Mouse (Mus musculus): ENCODE measurements around the gene 1700017B05Rik. TPM values are rescaled to one million over a fixed set of nuclear protein-coding genes. Genes with fewer than 3 reads are reported as not detected.

The 1700017B05Rik gene
- total and polyA plus RNA-seq, 3 experiments, result 20.1 to 169 (median 99.3) TPM

- H3K27me3 ChIP-seq (ENCODE audit: insufficient read depth, low read length), result peaks cover 24% of the 10 kb centered on the region
- DNase-seq (ENCODE audit: low spot score), result no peak
- no peak for ATAC-seq (ENCODE audit: extremely low read depth, insufficient number of reproducible peaks, low FRiP score, poor library complexity, severe bottlenecking)
- H3K36me3 ChIP-seq (replicated peaks), result no peaks in the 10 kb centered on the region
- no peak for TF ChIP-seq CTCF (IDR thresholded peaks at IDR 0.05; ENCODE audit: low read depth, low read length)
- TF ChIP-seq POLR2AphosphoS5 (IDR thresholded peaks at IDR 0.05; ENCODE audit: insufficient replicate concordance, low read depth, low read length), result no peak
- TF ChIP-seq GATA2 (IDR thresholded peaks at IDR 0.05; ENCODE audit: borderline replicate concordance, low read depth, low read length), result no peak
- TF ChIP-seq GATA1 (IDR thresholded peaks at IDR 0.05; ENCODE audit: borderline replicate concordance, low read length), result no peak
- no peak for TF ChIP-seq TAL1 (conservative IDR thresholded peaks at IDR 0.05; ENCODE audit: low read depth, low read length)
- H3K4me3 ChIP-seq (ENCODE audit: low read depth, low read length), result no peak overlapping the region
- H3K9me3 ChIP-seq (replicated peaks), result no peaks in the 10 kb centered on the region
- H3K4me1 ChIP-seq (ENCODE audit: insufficient read depth, low read depth, low read length), result peaks cover 23% of the 10 kb centered on the region
Observed at GRCm38 (mm10) chr9:57237705-57238104, 24.7 kb downstream of the 1700017B05Rik start.

GRCm38 (mm10) chr9:57236256-57236655 is 26.2 kb downstream of the 1700017B05Rik start, which contains the start of gene Trcg1:
Gene Trcg1, plus strand, starts transcription at chr9:57236556.
- DNase-seq (ENCODE audit: low spot score) (no peak), ATAC-seq (ENCODE audit: extremely low read depth, insufficient number of reproducible peaks, low FRiP score, poor library complexity, severe bottlenecking) (no peak)
- no peak for TF ChIP-seq GATA2 (IDR thresholded peaks at IDR 0.05; ENCODE audit: borderline replicate concordance, low read depth, low read length)
- TF ChIP-seq CTCF (IDR thresholded peaks at IDR 0.05; ENCODE audit: low read depth, low read length), result no peak
- no peak for TF ChIP-seq TAL1 (conservative IDR thresholded peaks at IDR 0.05; ENCODE audit: low read depth, low read length)
- no peak for TF ChIP-seq POLR2AphosphoS5 (IDR thresholded peaks at IDR 0.05; ENCODE audit: insufficient replicate concordance, low read depth, low read length)
- TF ChIP-seq GATA1 (IDR thresholded peaks at IDR 0.05; ENCODE audit: borderline replicate concordance, low read length), result no peak
- Histone ChIP-seq H3K36me3 (replicated peaks) (no peaks in the 10 kb centered on the region), H3K27me3 (ENCODE audit: insufficient read depth, low read length) (peaks cover 10% of the 10 kb centered on the region), H3K4me1 (ENCODE audit: insufficient read depth, low read depth, low read length) (peaks cover 36% of the 10 kb centered on the region), H3K4me3 (ENCODE audit: low read depth, low read length) (no peak within 1 kb of the TSS), H3K9me3 (replicated peaks) (no peaks in the 10 kb centered on the region)

GRCm38 (mm10) chr9:57233767-57234166 is 28.6 kb downstream of the 1700017B05Rik start:
- no peak for ATAC-seq (ENCODE audit: extremely low read depth, insufficient number of reproducible peaks, low FRiP score, poor library complexity, severe bottlenecking)
- peaks cover 41% of the 10 kb centered on the region for H3K4me1 ChIP-seq (ENCODE audit: insufficient read depth, low read depth, low read length)

DNA sequence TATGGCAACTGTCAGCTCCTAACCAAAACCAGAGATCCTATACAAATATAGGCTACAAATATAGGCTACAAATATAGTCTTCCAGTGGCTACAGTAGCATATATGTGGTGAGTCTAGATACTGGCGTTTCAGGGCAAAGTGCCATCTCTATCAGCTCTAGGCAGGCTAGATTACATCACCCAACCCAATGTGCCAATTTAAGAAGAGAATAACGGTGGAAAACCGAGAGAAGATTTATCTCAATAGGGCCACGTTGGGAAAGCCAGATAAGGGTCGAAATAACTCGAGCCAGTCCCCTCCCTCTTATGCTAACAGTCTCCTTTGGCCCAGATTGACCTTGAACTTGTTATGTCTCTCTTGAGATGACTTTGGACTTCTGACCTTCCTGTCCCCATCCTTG is 29.3 kb downstream of the 1700017B05Rik start:
- peak; percentile 34 for ATAC-seq (ENCODE audit: extremely low read depth, insufficient number of reproducible peaks, low FRiP score, poor library complexity, severe bottlenecking)
- Histone ChIP-seq H3K36me3 (replicated peaks) (no peaks in the 10 kb centered on the region), H3K9me3 (replicated peaks) (no peaks in the 10 kb centered on the region), H3K27me3 (ENCODE audit: insufficient read depth, low read length) (no peaks in the 10 kb centered on the region), H3K4me1 (ENCODE audit: insufficient read depth, low read depth, low read length) (peaks cover 41% of the 10 kb centered on the region), H3K4me3 (ENCODE audit: low read depth, low read length) (no peak overlapping the region)
- no peak for DNase-seq (ENCODE audit: low spot score)
- no peak for TF ChIP-seq CTCF (IDR thresholded peaks at IDR 0.05; ENCODE audit: low read depth, low read length)
- TF ChIP-seq POLR2AphosphoS5 (IDR thresholded peaks at IDR 0.05; ENCODE audit: insufficient replicate concordance, low read depth, low read length), result no peak
- TF ChIP-seq TAL1 (conservative IDR thresholded peaks at IDR 0.05; ENCODE audit: low read depth, low read length), result peak; percentile 43

More at GRCm38 (mm10) chr9:57233767-57234166, 28.6 kb downstream of the 1700017B05Rik start:
- Histone ChIP-seq H3K36me3 (replicated peaks) (no peaks in the 10 kb centered on the region), H3K27me3 (ENCODE audit: insufficient read depth, low read length) (no peaks in the 10 kb centered on the region), H3K4me3 (ENCODE audit: low read depth, low read length) (no peak overlapping the region), H3K9me3 (replicated peaks) (no peaks in the 10 kb centered on the region)
- DNase-seq (ENCODE audit: low spot score), result no peak
- TF ChIP-seq TAL1 (conservative IDR thresholded peaks at IDR 0.05; ENCODE audit: low read depth, low read length) (no peak), GATA2 (IDR thresholded peaks at IDR 0.05; ENCODE audit: borderline replicate concordance, low read depth, low read length) (no peak), GATA1 (IDR thresholded peaks at IDR 0.05; ENCODE audit: borderline replicate concordance, low read length) (no peak), CTCF (IDR thresholded peaks at IDR 0.05; ENCODE audit: low read depth, low read length) (no peak), POLR2AphosphoS5 (IDR thresholded peaks at IDR 0.05; ENCODE audit: insufficient replicate concordance, low read depth, low read length) (no peak)

GRCm38 (mm10) chr9:57232341-57232940 is 30.0 kb downstream of the 1700017B05Rik start:
- ATAC-seq (ENCODE audit: extremely low read depth, insufficient number of reproducible peaks, low FRiP score, poor library complexity, severe bottlenecking), result no peak
- Histone ChIP-seq H3K4me3 (ENCODE audit: low read depth, low read length) (no peak overlapping the region), H3K9me3 (replicated peaks) (no peaks in the 10 kb centered on the region), H3K27me3 (ENCODE audit: insufficient read depth, low read length) (no peaks in the 10 kb centered on the region), H3K4me1 (ENCODE audit: insufficient read depth, low read depth, low read length) (peaks cover 46% of the 10 kb centered on the region), H3K36me3 (replicated peaks) (no peaks in the 10 kb centered on the region)
- TF ChIP-seq CTCF (IDR thresholded peaks at IDR 0.05; ENCODE audit: low read depth, low read length) (no peak), POLR2AphosphoS5 (IDR thresholded peaks at IDR 0.05; ENCODE audit: insufficient replicate concordance, low read depth, low read length) (no peak), GATA2 (IDR thresholded peaks at IDR 0.05; ENCODE audit: borderline replicate concordance, low read depth, low read length) (no peak), TAL1 (conservative IDR thresholded peaks at IDR 0.05; ENCODE audit: low read depth, low read length) (no peak), GATA1 (IDR thresholded peaks at IDR 0.05; ENCODE audit: borderline replicate concordance, low read length) (no peak)
- DNase-seq (ENCODE audit: low spot score), result no peak

GRCm38 (mm10) chr9:57231536-57232255 is 30.7 kb downstream of the 1700017B05Rik start:
- DNase-seq (ENCODE audit: low spot score), result no peak
- no peaks in the 10 kb centered on the region for H3K27me3 ChIP-seq (ENCODE audit: insufficient read depth, low read length)
- no peak for TF ChIP-seq GATA1 (IDR thresholded peaks at IDR 0.05; ENCODE audit: borderline replicate concordance, low read length)
- TF ChIP-seq POLR2AphosphoS5 (IDR thresholded peaks at IDR 0.05; ENCODE audit: insufficient replicate concordance, low read depth, low read length), result no peak
- TF ChIP-seq CTCF (IDR thresholded peaks at IDR 0.05; ENCODE audit: low read depth, low read length), result no peak
- TF ChIP-seq GATA2 (IDR thresholded peaks at IDR 0.05; ENCODE audit: borderline replicate concordance, low read depth, low read length), result no peak
- no peak for TF ChIP-seq TAL1 (conservative IDR thresholded peaks at IDR 0.05; ENCODE audit: low read depth, low read length)
- H3K4me3 ChIP-seq (ENCODE audit: low read depth, low read length), result no peak overlapping the region
- no peaks in the 10 kb centered on the region for H3K9me3 ChIP-seq (replicated peaks)
- H3K36me3 ChIP-seq (replicated peaks), result no peaks in the 10 kb centered on the region
- peaks cover 49% of the 10 kb centered on the region for H3K4me1 ChIP-seq (ENCODE audit: insufficient read depth, low read depth, low read length)
- no peak for ATAC-seq (ENCODE audit: extremely low read depth, insufficient number of reproducible peaks, low FRiP score, poor library complexity, severe bottlenecking)
